In genomic region chr3:142640201-142640600, GRCm38 (mm10) we compare ENCODE assay signal across 8 mouse cellular contexts. TPM values are rescaled to one million over a fixed set of nuclear protein-coding genes. Genes with fewer than 3 reads are reported as not detected.
DNase-seq lines count a peak whose midpoint lies in the region; ATAC-seq lines count a peak whose summit lies in the region.

No protein-coding gene starts in this region.

- no peaks in the 10 kb centered on the region for H3K27me3 ChIP-seq in embryonic facial prominence, embryonic 14.5 days (replicated peaks; ENCODE audit: control insufficient read depth, insufficient read depth, low read length)
- H3K27me3 ChIP-seq in megakaryocyte, embryonic 14.5 days (replicated peaks), result peaks cover 2% of the 10 kb centered on the region

- H3K4me2 ChIP-seq in embryonic facial prominence, embryonic 14.5 days (ENCODE audit: low read depth, low read length), result peak overlapping the region; percentile 13; the same call in 1 of the 2 replicates

- H3K9me3 ChIP-seq in embryonic facial prominence, embryonic 14.5 days (ENCODE audit: control insufficient read depth, low read length), result no peaks in the 10 kb centered on the region
- H3K9me3 ChIP-seq in megakaryocyte, embryonic 14.5 days, result no peaks in the 10 kb centered on the region

- intact Hi-C loops in heart, postnatal 14 days (cut with DNase I), result no loop called here

- H3K4me3 ChIP-seq in embryonic facial prominence, embryonic 14.5 days (ENCODE audit: low read depth, low read length), result no peak overlapping the region
- H3K4me3 ChIP-seq in megakaryocyte, embryonic 14.5 days (replicated peaks), result peak overlapping the region; percentile 38

- 7% methylated on average over 9 of the region's 9 CpGs for WGBS in embryonic facial prominence, embryonic 14.5 days

- H3K27ac ChIP-seq in embryonic facial prominence, embryonic 14.5 days (replicated peaks; ENCODE audit: low read depth, low read length), result no peak overlapping the region

- ATAC-seq in cerebellum, adult (ENCODE audit: insufficient number of reproducible peaks, low FRiP score, low TSS enrichment), result no peak
- no peak for ATAC-seq in embryonic facial prominence, embryonic 14.5 days (ENCODE audit: low read depth)

- no peaks in the 10 kb centered on the region for H3K4me1 ChIP-seq in embryonic facial prominence, embryonic 14.5 days (ENCODE audit: control insufficient read depth, insufficient read depth, low read length)
- no peaks in the 10 kb centered on the region for H3K4me1 ChIP-seq in megakaryocyte, embryonic 14.5 days

- DNase-seq in cerebellum, adult 11 months, result peak; percentile 10
- DNase-seq in adrenal gland, postnatal 10 days, result peak; percentile 85
- peak; percentile 51 for DNase-seq in embryonic facial prominence, embryonic 14.5 days (ENCODE audit: low spot score)
- peak; percentile 64 to 78 for DNase-seq in heart, postnatal 14 days
- peak; percentile 11 to 76 for DNase-seq in layer of hippocampus, postnatal 25 days (ENCODE audit: extremely low spot score in 1 of 2, low spot score in 1 of 2)
- DNase-seq in spleen, adult 12 weeks (ENCODE audit: low spot score), result peak; percentile 27

- no peak overlapping the region for H3K9ac ChIP-seq in embryonic facial prominence, embryonic 14.5 days (ENCODE audit: low read depth, low read length)

- H3K36me3 ChIP-seq in embryonic facial prominence, embryonic 14.5 days (ENCODE audit: control insufficient read depth, insufficient read depth, low read length), result no peaks in the 10 kb centered on the region
- H3K36me3 ChIP-seq in megakaryocyte, embryonic 14.5 days (replicated peaks; ENCODE audit: low read length), result no peaks in the 10 kb centered on the region

RNA-seq across cellular contexts. Expression of gene Gbp2, which starts 19.8 kb away (rescaled TPM):
- 10 to 100 TPM; 10.9 to 13.6 TPM for total RNA-seq in adrenal gland, postnatal 10 days (2021)
- polyA plus RNA-seq in embryonic facial prominence, embryonic 14.5 days (2014; fragmentation: Nextera tagmentation; extraction: Ambion mirVana), result 1.6 and 1.8 TPM in 2 replicates
- 1 to 10 TPM; 8.8 to 9.8 TPM for total RNA-seq in heart, postnatal 14 days (2021)
- 1 to 10 TPM; 1.3 to 1.5 TPM for total RNA-seq in layer of hippocampus, postnatal 25 days (2021)
- 0.55 TPM in 1 of 2 replicates, not detected in the other for polyA plus RNA-seq in megakaryocyte, embryonic 14.5 days (2012; ENCODE audit: insufficient read depth, low replicate concordance)

RNA-seq across cellular contexts. Expression of gene Gbp2b, which starts 45.6 kb away (rescaled TPM):
- total RNA-seq in adrenal gland, postnatal 10 days (2021), result under 1 TPM; 0.36 to 0.58 TPM
- 0.06 TPM in 1 of 2 replicates, not detected in the other for polyA plus RNA-seq in embryonic facial prominence, embryonic 14.5 days (2014; fragmentation: Nextera tagmentation; extraction: Ambion mirVana)
- under 1 TPM; 0.10 to 0.12 TPM for total RNA-seq in heart, postnatal 14 days (2021)
- under 1 TPM in 1 of 2 experiments, not detected in 1; 0.10 TPM for total RNA-seq in layer of hippocampus, postnatal 25 days (2021)
- not detected in 2 replicates for polyA plus RNA-seq in megakaryocyte, embryonic 14.5 days (2012; ENCODE audit: insufficient read depth, low replicate concordance)

Comparison
In these comparisons a context has a peak if more than half of its experiments do, and no peak if none do; other contexts are left out.
1. DNase-seq: peak in every context shown above with its lines; median percentile 85 in adrenal gland, postnatal 10 days; 71 in heart, postnatal 14 days; 51 in embryonic facial prominence, embryonic 14.5 days; 44 in layer of hippocampus, postnatal 25 days; 27 in spleen, adult 12 weeks; 10 in cerebellum, adult 11 months.